Mouse (Mus musculus) B cell, adult 2 months (primary cell): ENCODE results near the gene Mpnd.

ENCODE experiments used
- DNase-seq, 2 experiments: peaks; one replicate each; pipeline ENCODE4 v3.0.0; 2022

Mpnd gene

DNA sequence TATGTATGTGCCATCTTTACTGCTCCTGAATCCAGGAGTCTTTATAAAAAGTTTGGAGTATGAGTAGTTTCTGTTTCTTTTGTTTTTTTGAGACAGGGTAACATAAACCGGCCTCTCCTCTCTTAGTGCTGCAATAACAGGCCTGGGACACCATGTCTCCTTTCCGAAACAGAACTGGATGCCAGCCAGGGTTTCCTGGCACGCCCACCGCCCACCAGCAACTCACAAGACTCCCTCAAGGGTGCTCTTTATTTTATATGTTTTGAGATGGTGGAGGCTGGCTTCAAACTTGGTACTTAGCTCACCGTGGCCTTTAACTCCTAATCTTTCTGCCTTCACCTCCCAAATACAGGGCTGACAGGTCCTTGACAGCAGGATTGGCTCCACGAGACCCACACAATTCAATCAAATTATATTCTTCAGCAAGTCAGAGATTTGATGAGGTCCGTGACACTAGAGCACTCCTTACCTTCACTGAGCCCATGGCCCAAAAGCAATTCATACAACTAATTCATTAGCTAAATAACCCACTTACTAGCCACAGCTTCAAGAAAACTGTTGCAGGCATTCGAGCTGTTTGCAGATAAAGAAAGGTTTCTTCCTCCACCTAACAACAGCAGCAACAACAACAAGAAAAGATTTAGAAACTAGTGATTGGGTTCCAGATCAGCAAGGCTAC is 33.2 kb downstream of the Mpnd start:
- no peak for DNase-seq

DNA sequence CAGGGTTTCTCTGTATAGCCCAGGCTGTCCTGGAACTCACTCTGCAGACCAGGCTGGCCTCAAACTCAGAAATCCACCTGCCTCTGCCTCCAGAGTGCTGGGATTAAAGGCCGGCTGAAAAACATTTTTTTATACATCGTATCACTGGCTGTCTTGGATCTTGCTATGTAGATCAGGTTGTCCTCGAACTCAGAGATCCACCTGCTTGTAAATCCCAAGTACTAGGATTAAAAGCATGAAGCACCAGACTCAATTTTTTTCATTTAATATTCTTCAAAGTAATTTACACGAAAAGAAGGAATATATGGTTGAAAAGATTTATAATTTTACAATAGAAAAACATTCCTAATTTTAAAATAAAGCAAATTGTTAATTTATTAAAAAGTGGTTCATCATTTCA is 33.8 kb downstream of the Mpnd start:
- no peak for DNase-seq

DNA sequence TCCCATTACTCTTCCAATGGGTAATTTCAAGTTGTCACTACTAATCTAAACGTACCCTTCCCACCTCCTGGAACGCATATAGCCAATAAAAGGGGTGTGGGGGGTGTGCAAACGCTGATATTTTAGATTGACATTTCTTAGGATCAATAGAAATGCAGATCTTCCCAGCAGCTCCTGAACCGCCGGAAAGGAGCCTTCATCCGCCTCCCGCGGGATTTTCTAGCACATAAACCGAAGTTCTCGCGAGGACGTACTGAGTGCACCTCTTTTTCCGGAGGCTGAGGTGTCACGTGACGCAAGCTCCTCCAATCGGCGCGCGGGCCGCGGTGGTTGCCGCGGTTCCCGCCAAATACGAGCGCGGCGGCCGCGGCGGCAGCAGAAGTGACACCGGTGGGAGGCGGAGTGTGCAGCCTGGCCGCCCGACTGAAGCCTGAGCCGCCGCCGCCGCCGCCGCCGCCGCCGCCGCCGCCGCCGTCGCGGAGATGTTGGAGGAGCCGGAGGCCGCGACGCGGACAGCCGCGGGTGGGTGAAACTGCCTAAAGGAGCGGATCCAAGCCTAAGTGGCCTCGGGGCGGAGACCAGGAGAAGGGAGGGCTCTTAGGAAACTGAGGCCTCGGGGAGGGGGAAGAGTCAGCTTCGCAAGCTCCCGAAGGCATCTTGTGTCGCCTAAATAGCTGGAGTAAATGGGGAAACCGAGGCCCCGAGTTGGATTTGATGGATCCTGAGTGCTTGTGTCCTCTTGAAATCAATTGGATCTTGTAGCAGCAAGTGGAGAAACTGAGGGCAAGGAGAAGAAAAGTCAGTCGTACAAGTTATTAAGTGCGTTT is 34.7 kb downstream of the Mpnd start, which contains the start of gene Chaf1a:
TSS of gene Chaf1a (plus strand) at position 410 of the 827 bp plus-strand sequence.
- peak; percentile 91 to 92 for DNase-seq

DNA sequence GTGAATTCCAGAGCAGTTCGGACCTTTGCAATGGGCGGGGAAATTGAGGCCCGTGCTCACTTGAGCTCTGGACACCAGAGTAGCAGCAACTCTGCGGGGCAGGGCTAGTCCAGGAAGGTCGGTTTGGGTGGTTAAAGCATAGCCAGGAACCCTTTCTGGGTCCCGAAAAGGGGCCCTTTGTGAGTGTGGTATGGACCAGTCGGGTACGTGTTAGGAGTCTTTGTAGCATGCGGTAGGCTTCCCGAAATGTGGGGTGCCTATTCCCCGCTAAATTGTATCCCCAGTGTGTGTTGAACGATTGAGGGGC is 35.3 kb downstream of the Mpnd start:
- no peak for DNase-seq

DNA sequence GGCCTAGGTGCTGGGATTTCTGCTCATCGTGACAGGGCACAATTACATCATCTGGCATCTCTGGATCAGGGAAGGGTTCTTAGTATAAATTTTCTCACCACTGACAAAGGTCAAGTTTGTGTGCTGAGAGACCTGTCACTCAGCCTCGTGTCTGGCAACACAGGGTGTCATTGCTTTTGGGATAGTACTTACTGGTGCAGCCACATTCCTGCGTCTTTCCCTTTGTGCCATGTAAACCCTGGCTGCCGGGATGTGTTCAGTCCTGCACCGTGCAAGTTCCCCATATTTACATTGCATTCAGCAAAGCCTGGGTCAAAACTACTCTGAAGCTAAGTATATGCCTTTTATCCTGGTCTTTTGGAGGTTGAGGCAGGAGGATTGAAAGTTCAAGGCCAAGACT is 45.9 kb downstream of the Mpnd start:
- DNase-seq: no peak

DNA sequence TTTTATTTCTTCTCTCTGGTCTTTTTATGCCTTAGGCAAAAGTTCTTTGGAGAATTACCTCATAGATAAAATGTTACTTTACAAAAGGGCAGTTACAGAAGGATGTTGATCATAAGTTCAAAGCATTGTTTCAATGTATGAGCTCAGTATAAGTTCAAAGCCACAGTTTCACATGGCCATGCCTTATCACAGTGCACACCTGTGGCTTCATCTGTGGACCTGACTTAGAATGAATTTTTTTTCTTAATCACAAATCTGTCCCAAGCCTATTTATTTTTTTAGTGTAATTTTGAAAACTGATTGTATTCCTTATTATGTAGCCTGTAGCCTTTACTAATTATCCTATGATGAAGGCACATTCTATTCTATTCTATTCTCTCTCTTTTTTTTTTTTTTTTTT is 49.4 kb downstream of the Mpnd start:
- DNase-seq: no peak

DNA sequence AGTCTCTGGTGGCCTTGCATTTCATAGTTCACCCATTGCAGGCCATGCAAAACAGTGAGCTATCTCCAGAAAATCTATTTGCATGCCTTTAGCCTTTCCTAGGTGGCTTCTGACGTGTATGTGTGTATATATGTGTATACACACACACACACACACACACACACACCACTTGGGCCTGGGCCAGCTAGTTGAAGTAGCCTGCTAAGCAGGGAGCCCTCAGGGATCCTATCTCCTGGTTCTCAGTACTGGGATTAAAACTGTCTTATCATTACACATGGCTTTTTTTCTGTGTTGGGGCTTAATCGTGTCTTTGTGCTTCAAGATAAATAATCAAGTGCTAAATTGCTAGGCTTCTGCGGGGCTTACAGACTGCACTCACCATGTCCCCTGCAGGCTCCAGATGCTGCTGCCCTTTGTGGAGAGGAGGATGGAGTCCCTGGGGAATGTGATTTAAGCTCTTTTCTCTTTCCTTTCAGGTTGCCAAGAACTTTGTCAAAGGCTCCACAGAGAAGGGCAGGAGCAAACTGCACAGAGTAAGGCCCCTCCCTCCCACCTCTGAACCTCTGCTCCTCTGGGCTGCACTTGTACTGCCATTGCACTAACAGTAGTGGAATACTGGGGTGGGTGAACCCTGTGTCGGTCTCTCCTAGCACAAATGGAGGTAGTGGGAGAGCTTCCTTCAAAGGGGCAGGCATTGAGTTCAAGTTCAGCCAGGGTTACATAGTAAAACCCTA is 50.6 kb downstream of the Mpnd start:
- no peak for DNase-seq

DNA sequence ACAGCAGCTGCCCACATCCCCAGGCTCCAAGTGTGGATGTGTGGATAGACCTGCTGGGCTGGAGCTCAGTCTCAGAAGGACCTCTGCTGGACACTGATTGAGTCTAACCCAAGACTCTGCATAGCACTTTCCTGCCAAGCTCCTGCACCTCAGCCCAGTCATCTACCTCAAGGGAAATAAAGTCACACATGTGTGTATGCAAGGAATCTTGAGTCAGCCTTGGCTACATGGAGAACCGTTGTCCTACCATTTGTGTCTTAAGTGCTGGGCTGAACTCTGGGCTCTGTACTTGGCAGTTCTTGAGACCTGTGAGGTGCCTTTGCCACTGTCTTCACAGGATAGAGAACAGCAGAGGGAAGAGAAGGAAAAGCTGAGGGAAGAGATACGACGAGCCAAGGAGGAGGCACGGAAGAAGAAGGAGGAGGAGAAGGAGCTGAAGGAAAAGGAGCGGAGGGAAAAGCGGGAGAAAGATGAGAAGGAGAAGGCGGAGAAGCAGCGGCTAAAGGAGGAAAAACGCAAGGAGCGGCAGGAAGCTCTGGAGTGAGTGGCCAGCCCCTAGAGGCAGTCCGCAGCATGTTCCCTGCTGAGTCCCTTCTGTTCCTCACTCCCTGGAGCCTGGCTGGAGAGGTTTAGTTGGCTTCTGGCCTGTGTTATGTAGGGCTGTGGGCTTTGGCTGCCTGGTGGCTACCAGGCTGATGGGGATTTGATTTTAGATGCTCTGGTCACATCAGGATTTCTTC is 52.0 kb downstream of the Mpnd start:
- DNase-seq: no peak

DNA sequence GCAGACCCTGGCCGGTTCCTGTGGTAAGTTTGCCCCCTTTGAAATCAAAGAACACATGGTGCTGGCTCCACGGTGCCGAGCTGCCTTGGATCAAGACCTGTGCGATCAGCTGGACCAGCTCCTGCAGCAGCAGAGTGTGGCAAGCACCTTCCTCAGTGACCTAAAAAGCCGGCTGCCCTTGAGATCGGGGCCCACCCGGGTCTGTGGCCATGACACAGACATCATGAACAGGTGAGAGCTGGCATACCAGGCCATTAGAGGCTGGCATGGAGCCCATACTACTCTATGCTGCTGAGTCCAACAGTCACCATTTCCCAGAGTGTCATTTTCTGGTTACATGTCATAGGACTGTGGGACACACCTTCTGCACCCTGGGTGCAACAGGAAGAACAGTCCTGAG is 56.6 kb downstream of the Mpnd start:
- DNase-seq: no peak

DNA sequence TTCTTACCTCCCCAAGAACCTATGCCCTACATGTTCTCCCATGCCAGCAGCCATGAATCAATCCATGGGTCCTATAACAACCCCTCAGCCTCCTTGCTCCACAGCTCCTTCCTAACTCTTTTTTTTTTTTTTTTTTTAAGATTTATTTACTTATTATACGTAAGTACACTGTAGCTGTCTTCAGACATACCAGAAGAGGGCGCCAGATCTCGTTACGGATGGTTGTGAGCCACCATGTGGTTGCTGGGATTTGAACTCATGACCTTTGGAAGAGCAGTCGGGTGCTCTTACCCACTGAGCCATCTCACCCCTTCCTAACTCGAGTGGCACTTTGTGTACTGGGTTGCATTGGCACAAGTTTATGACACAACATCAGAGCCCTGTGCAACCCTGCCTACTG is 60.2 kb downstream of the Mpnd start:
- peak in 1 of 2 experiments; percentile 14 for DNase-seq
